Mouse (Mus musculus): ENCODE measurements around the gene Ube2e1. TPM values are rescaled to one million over a fixed set of nuclear protein-coding genes. Genes with fewer than 3 reads are reported as not detected.

Ube2e1 gene
- total and polyA plus RNA-seq, 2 experiments = 23.4 to 45.3 TPM

- no peak overlapping the region for H3K4me3 ChIP-seq (ENCODE audit: insufficient read depth, low read depth, low read length)
- H3K27ac ChIP-seq (replicated peaks; ENCODE audit: insufficient read depth, low read depth, low read length) = peak overlapping the region; percentile 83
- peaks cover 28% of the 10 kb centered on the region for H3K4me1 ChIP-seq (ENCODE audit: control insufficient read depth, insufficient read depth, low read length)
- H3K36me3 ChIP-seq (ENCODE audit: control insufficient read depth, insufficient read depth, low read length) = no peaks in the 10 kb centered on the region; the same call in 1 of the 2 replicates
- H3K9ac ChIP-seq (ENCODE audit: low read depth, low read length) = peak overlapping the region; percentile 35
- peak; percentile 75 for DNase-seq (ENCODE audit: extremely low read depth, low read depth, low spot score)
- TF ChIP-seq CTCF (IDR thresholded peaks at IDR 0.05; ENCODE audit: low read depth, low read length) (no peak), POLR2A (IDR thresholded peaks at IDR 0.05; ENCODE audit: extremely low read depth, insufficient read depth, low read length) (no peak)
- H3K27me3 ChIP-seq (ENCODE audit: control insufficient read depth, insufficient read depth, low read length) = no peaks in the 10 kb centered on the region
- WGBS = 29% methylated on average over 5 of the region's 5 CpGs
- peaks cover 32% of the 10 kb centered on the region; the same call in 1 of the 2 replicates for H3K79me2 ChIP-seq (ENCODE audit: control insufficient read depth, insufficient read depth, low read length)
Measured at GRCm38 (mm10) chr14:18233981-18234960, 97.4 kb downstream of the Ube2e1 start.

- WGBS = 80% methylated on average over 2 of the region's 2 CpGs
- peak; percentile 32 for DNase-seq (ENCODE audit: extremely low read depth, low read depth, low spot score)
- Histone ChIP-seq H3K27ac (replicated peaks; ENCODE audit: insufficient read depth, low read depth, low read length) (no peak overlapping the region), H3K9ac (ENCODE audit: low read depth, low read length) (no peak overlapping the region), H3K79me2 (ENCODE audit: control insufficient read depth, insufficient read depth, low read length) (peaks cover 40% of the 10 kb centered on the region), H3K4me3 (ENCODE audit: insufficient read depth, low read depth, low read length) (no peak overlapping the region), H3K36me3 (ENCODE audit: control insufficient read depth, insufficient read depth, low read length) (peaks cover 3% of the 10 kb centered on the region; the same call in 1 of the 2 replicates), H3K27me3 (ENCODE audit: control insufficient read depth, insufficient read depth, low read length) (no peaks in the 10 kb centered on the region), H3K4me1 (ENCODE audit: control insufficient read depth, insufficient read depth, low read length) (peaks cover 28% of the 10 kb centered on the region)
- TF ChIP-seq CTCF (IDR thresholded peaks at IDR 0.05; ENCODE audit: low read depth, low read length) = no peak
- TF ChIP-seq POLR2A (IDR thresholded peaks at IDR 0.05; ENCODE audit: extremely low read depth, insufficient read depth, low read length) = no peak
Measured at GRCm38 (mm10) chr14:18233076-18233475, 98.6 kb downstream of the Ube2e1 start.

Other genes starting within 250 kb of the Ube2e1 start
- gene Nr1d2, start 92.7 kb downstream of the Ube2e1 start, total RNA-seq (2014; rRNA removed) = 94.3 and 101 TPM in 2 replicates
- 6.9 and 8.3 TPM in 2 replicates for gene Nr1d2, start 92.7 kb downstream of the Ube2e1 start, polyA plus RNA-seq (2012; rRNA removed)
- 13.4 and 16.8 TPM in 2 replicates for gene Nkiras1, start 60.7 kb downstream of the Ube2e1 start, total RNA-seq (2014; rRNA removed)
- 6.4 and 7.5 TPM in 2 replicates for gene Nkiras1, start 60.7 kb downstream of the Ube2e1 start, polyA plus RNA-seq (2012; rRNA removed)
- gene Rpl15, start 60.5 kb downstream of the Ube2e1 start, total RNA-seq (2014; rRNA removed) = 138 and 173 TPM in 2 replicates
- 169 and 170 TPM in 2 replicates for gene Rpl15, start 60.5 kb downstream of the Ube2e1 start, polyA plus RNA-seq (2012; rRNA removed)